Mouse (Mus musculus) limb, embryonic 14.5 days (tissue): ENCODE data around the gene Fyco1. TPM values are rescaled to one million over a fixed set of nuclear protein-coding genes. Genes with fewer than 3 reads are reported as not detected.

Experiments used
- ATAC-seq: fragments of 200-750 bp; cut with Nextera tagmentation; 2 replicates; pipeline ENCODE4 v1.8.0; 2017; ENCODE audit warnings: low read depth, moderate number of reproducible peaks, moderate TSS enrichment; ENCODE audit not compliant: low FRiP score
- DNase-seq: peaks from one replicate; pipeline ENCODE4 v3.0.0-alpha.2; 2015; ENCODE audit warnings: low spot score
- H3K27ac ChIP-seq: fragments of 300-500 bp; sonication (generic); replicated peaks from 2 replicates; pipeline ENCODE4 v1.5.1; 2014; ENCODE audit warnings: low read depth, mild to moderate bottlenecking, low read length, moderate library complexity, mixed read lengths
- H3K27me3 ChIP-seq: fragments of 300-500 bp; sonication (generic); 2 replicates; pipeline ENCODE4 v1.6.1; 2014; ENCODE audit warnings: low read length, mixed read lengths; ENCODE audit not compliant: control insufficient read depth, insufficient read depth
- H3K36me3 ChIP-seq: fragments of 300-500 bp; sonication (generic); 2 replicates; pipeline ENCODE4 v1.6.1; 2014; ENCODE audit warnings: mild to moderate bottlenecking, low read length, moderate library complexity, mixed read lengths; ENCODE audit not compliant: control insufficient read depth, insufficient read depth
- H3K4me1 ChIP-seq: fragments of 300-500 bp; sonication (generic); 2 replicates; pipeline ENCODE4 v1.6.1; 2014; ENCODE audit warnings: antibody characterized with exemption, low read length, mixed read lengths; ENCODE audit not compliant: control insufficient read depth, insufficient read depth
- H3K4me2 ChIP-seq: fragments of 300-500 bp; sonication (generic); replicated peaks from 2 replicates; pipeline ENCODE4 v1.6.1; 2014; ENCODE audit warnings: low read depth, mild to moderate bottlenecking, low read length, moderate library complexity; ENCODE audit not compliant: severe bottlenecking
- H3K4me3 ChIP-seq: fragments of 300-500 bp; sonication (generic); replicated peaks from 2 replicates; pipeline ENCODE4 v1.5.1; 2014; ENCODE audit warnings: low read length
- H3K9ac ChIP-seq: fragments of 300-500 bp; sonication (generic); 2 replicates; pipeline ENCODE4 v1.6.1; 2014; ENCODE audit warnings: mild to moderate bottlenecking, low read depth, low read length, moderate library complexity; ENCODE audit not compliant: severe bottlenecking
- H3K9me3 ChIP-seq: fragments of 300-500 bp; sonication (generic); 2 replicates; pipeline ENCODE4 v1.6.1; 2016; ENCODE audit warnings: low read length; ENCODE audit not compliant: control insufficient read depth
- POLR2A ChIP-seq: fragments of 200-500 bp; IDR thresholded peaks from 2 replicates; pipeline ENCODE4 v1.8.0; 2012; ENCODE audit warnings: inconsistent platforms, mild to moderate bottlenecking, moderate library complexity, borderline replicate concordance; ENCODE audit not compliant: insufficient read depth, insufficient read length; ENCODE audit errors: extremely low read depth
- WGBS: fragments of 180-500 bp; shearing (Covaris S2); extraction: QIAGEN DNeasy Blood & Tissue Kit; methylation state at CpG from one replicate; pipeline ENCODE4 v1.1.7; 2014; 5-methylcytosine and 5-hydroxymethylcytosine counted together
- polyA plus RNA-seq, 2 experiments: library from polyadenylated mRNA; depleted of rRNA in 1 of 2; stranded (reverse) in 1 of 2; unstranded in 1 of 2; fragments of >200 nt; fragmentation: Nextera tagmentation in 1 of 2; extraction: Ambion mirVana in 1 of 2; gene quantifications; 2 replicates each; pipeline versions ENCODE4 v1.2.1 to v1.2.3; 2012 to 2014

The Fyco1 gene
- polyA plus RNA-seq, 2 experiments = 10.7 to 12.6 TPM

- Histone ChIP-seq H3K4me3 (no peak overlapping the region), H3K4me2 (no peak overlapping the region), H3K27ac (no peak overlapping the region), H3K4me1 (no peaks in the 10 kb centered on the region), H3K9ac (no peak overlapping the region), H3K36me3 (peaks cover 59% of the 10 kb centered on the region), H3K27me3 (no peaks in the 10 kb centered on the region), H3K9me3 (no peaks in the 10 kb centered on the region)
- no peak for ATAC-seq
- no peak for TF ChIP-seq POLR2A
- no peak for DNase-seq
- WGBS = 85% methylated on average over 3 of the region's 3 CpGs
Measured at GRCm38 (mm10) chr9:123835851-123836250, 15.8 kb downstream of the Fyco1 start.

- Histone ChIP-seq H3K4me1 (no peaks in the 10 kb centered on the region), H3K27me3 (no peaks in the 10 kb centered on the region), H3K36me3 (peaks cover 81% of the 10 kb centered on the region), H3K4me2 (no peak overlapping the region), H3K9ac (no peak overlapping the region), H3K9me3 (no peaks in the 10 kb centered on the region), H3K4me3 (no peak overlapping the region), H3K27ac (no peak overlapping the region)
- DNase-seq (no peak), ATAC-seq (no peak)
- WGBS = 88% methylated on average over 4 of the region's 4 CpGs
- no peak for TF ChIP-seq POLR2A
Measured at GRCm38 (mm10) chr9:123828916-123829315, 22.8 kb downstream of the Fyco1 start.

- DNase-seq (no peak), ATAC-seq (no peak)
- Histone ChIP-seq H3K36me3 (peaks cover 91% of the 10 kb centered on the region), H3K27me3 (no peaks in the 10 kb centered on the region), H3K4me2 (no peak overlapping the region), H3K4me1 (no peaks in the 10 kb centered on the region), H3K4me3 (no peak overlapping the region), H3K9me3 (no peaks in the 10 kb centered on the region), H3K9ac (no peak overlapping the region), H3K27ac (no peak overlapping the region)
- WGBS = 89% methylated on average over 3 of the region's 3 CpGs
- no peak for TF ChIP-seq POLR2A
Measured at GRCm38 (mm10) chr9:123826631-123827030, 25.1 kb downstream of the Fyco1 start.

GRCm38 (mm10) chr9:123818601-123819000 lies 33.1 kb downstream of the Fyco1 start:
- no peaks in the 10 kb centered on the region for H3K4me1 ChIP-seq
- no peak overlapping the region for H3K27ac ChIP-seq
- no peaks in the 10 kb centered on the region for H3K9me3 ChIP-seq
- no peaks in the 10 kb centered on the region for H3K27me3 ChIP-seq
- WGBS = 45% methylated on average over 2 of the region's 2 CpGs
- no peak for ATAC-seq
- H3K4me2 ChIP-seq = no peak overlapping the region
- H3K9ac ChIP-seq = no peak overlapping the region
- no peak for TF ChIP-seq POLR2A
- no peak overlapping the region for H3K4me3 ChIP-seq
- H3K36me3 ChIP-seq = peaks cover 69% of the 10 kb centered on the region
- DNase-seq = no peak

GRCm38 (mm10) chr9:123815996-123816395 lies 35.7 kb downstream of the Fyco1 start:
- WGBS = 83% methylated on average over 1 of the region's 1 CpGs
- Histone ChIP-seq H3K36me3 (peaks cover 52% of the 10 kb centered on the region), H3K4me1 (no peaks in the 10 kb centered on the region), H3K27me3 (no peaks in the 10 kb centered on the region), H3K9me3 (no peaks in the 10 kb centered on the region), H3K9ac (no peak overlapping the region), H3K27ac (no peak overlapping the region), H3K4me2 (no peak overlapping the region), H3K4me3 (no peak overlapping the region)
- TF ChIP-seq POLR2A = no peak
- no peak for DNase-seq
- ATAC-seq = no peak

- Histone ChIP-seq H3K9me3 (no peaks in the 10 kb centered on the region), H3K4me3 (no peak overlapping the region), H3K4me2 (no peak overlapping the region), H3K27ac (no peak overlapping the region), H3K36me3 (peaks cover 52% of the 10 kb centered on the region), H3K9ac (no peak overlapping the region), H3K27me3 (no peaks in the 10 kb centered on the region), H3K4me1 (no peaks in the 10 kb centered on the region)
- ATAC-seq = no peak
- WGBS = 84% methylated on average over 3 of the region's 3 CpGs
- no peak for TF ChIP-seq POLR2A
- no peak for DNase-seq
Measured at GRCm38 (mm10) chr9:123815444-123815843, 36.3 kb downstream of the Fyco1 start.
